Mouse (Mus musculus) embryonic facial prominence, embryonic 11.5 days (tissue): Measurements from ENCODE around the gene Tbx1. TPM values are rescaled to one million over a fixed set of nuclear protein-coding genes. Genes with fewer than 3 reads are reported as not detected.
A peak's percentile ranks its signal among the peaks of the same experiment; 100 is the strongest.
"Not testable (repeated sequence)": the region's sequence is repeated elsewhere in the genome, so short reads cannot be mapped to it uniquely, and the experiment has no call there.

Experiments used
- ATAC-seq: fragments of 200-750 bp; cut with Nextera tagmentation; replicated peaks from 2 replicates; pipeline ENCODE4 v1.8.0; 2017; ENCODE audit warnings: low read depth; ENCODE audit not compliant: insufficient number of reproducible peaks, low FRiP score, low TSS enrichment
- DNase-seq: peaks from one replicate; pipeline ENCODE4 v3.0.0-alpha.2; 2015; ENCODE audit warnings: low spot score
- H3K27ac ChIP-seq: fragments of 300-500 bp; sonication (generic); replicated peaks from 2 replicates; pipeline ENCODE4 v1.5.1; 2014; ENCODE audit warnings: mild to moderate bottlenecking, low read depth, low read length, control low read depth
- H3K27me3 ChIP-seq: fragments of 300-500 bp; sonication (generic); 2 replicates; pipeline ENCODE4 v1.6.1; 2014; ENCODE audit warnings: mild to moderate bottlenecking, low read length, moderate library complexity, mixed read lengths; ENCODE audit not compliant: control insufficient read depth, insufficient read depth
- H3K36me3 ChIP-seq: fragments of 300-500 bp; sonication (generic); replicated peaks from 2 replicates; pipeline ENCODE4 v1.6.1; 2014; ENCODE audit warnings: low read depth, mild to moderate bottlenecking, low read length, moderate library complexity, mixed read lengths; ENCODE audit not compliant: control insufficient read depth, insufficient read depth
- H3K4me1 ChIP-seq: fragments of 300-500 bp; sonication (generic); 2 replicates; pipeline ENCODE4 v1.6.1; 2014; ENCODE audit warnings: low read length, mixed read lengths; ENCODE audit not compliant: control insufficient read depth, insufficient read depth
- H3K4me2 ChIP-seq: fragments of 300-500 bp; sonication (generic); 2 replicates; pipeline ENCODE4 v1.6.1; 2014; ENCODE audit warnings: low read depth, mild to moderate bottlenecking, control low read depth, low read length, moderate library complexity
- H3K4me3 ChIP-seq: fragments of 300-500 bp; sonication (generic); 2 replicates; pipeline ENCODE4 v1.5.1; 2014; ENCODE audit warnings: low read depth, low read length, control low read depth
- H3K9ac ChIP-seq: fragments of 300-500 bp; sonication (generic); replicated peaks from 2 replicates; pipeline ENCODE4 v1.6.1; 2014; ENCODE audit warnings: mild to moderate bottlenecking, control low read depth, low read length
- H3K9me3 ChIP-seq: fragments of 300-500 bp; sonication (generic); replicated peaks from 2 replicates; pipeline ENCODE4 v1.6.1; 2016; ENCODE audit warnings: mild to moderate bottlenecking, low read length, inconsistent platforms, mixed read lengths; ENCODE audit not compliant: control insufficient read depth
- WGBS: fragments of 180-500 bp; shearing (Covaris S2); extraction: QIAGEN DNeasy Blood & Tissue Kit; methylation state at CpG from one replicate; pipeline ENCODE4 v1.1.7; 2014; 5-methylcytosine and 5-hydroxymethylcytosine counted together
- polyA plus RNA-seq: library from polyadenylated mRNA; unstranded; fragments of >200 nt; fragmentation: Nextera tagmentation; extraction: Ambion mirVana; gene quantifications from 2 replicates; pipeline ENCODE4 v1.2.1, GENCODE M21; 2014

Gene Tbx1
- polyA plus RNA-seq, 1 experiment from 2014 or later: 6.3 TPM

DNA sequence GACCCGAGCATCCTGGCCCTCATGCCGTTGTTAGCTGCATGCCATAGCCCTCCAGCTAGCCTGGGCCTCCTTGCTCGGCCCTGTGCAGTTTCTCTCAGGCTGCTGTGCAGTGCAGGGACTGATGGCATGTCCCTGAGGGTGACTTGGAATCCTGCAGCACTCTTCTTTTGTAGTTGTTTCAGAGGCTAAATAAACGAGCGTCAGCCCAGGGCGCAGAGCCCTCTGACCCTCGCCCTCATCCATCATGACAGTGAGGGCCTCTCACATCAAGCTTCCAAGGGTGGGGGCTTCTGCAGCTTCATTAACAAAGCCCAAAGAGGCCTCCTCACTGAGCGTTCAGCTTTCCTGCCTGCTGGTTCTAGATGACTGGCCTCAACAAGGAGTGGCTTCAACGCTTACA, 38.9 kb downstream of the Tbx1 start:
- DNase-seq: no peak
- Histone ChIP-seq H3K4me2 (no peak overlapping the region), H3K36me3 (no peaks in the 10 kb centered on the region; the same call in 1 of the 2 replicates), H3K9me3 (no peaks in the 10 kb centered on the region), H3K9ac (no peak overlapping the region), H3K27me3 (no peaks in the 10 kb centered on the region), H3K27ac (no peak overlapping the region), H3K4me3 (no peak overlapping the region), H3K4me1 (peaks cover 9% of the 10 kb centered on the region)
- 21% methylated on average over 9 of the region's 9 CpGs for WGBS
- ATAC-seq: no peak

DNA sequence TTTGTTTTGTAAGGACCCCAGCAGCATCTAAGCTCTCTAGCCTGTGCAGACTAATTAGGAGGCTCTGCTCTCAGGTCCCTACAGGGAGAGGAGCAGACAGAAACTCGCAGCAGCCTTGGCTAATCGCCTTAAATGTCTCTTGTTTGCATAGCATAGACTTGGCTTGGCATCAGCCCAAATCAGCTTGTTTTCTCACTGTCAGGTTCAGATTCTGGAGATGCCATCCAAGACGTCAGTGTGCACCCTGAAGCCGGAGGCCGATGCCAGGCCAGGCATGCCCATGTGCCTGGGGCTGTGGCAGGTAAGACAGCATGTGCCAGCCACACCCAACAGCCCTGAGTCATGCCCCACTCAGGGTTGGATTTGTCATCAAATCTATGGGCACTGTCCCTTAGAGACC, 42.6 kb downstream of the Tbx1 start:
- 85% methylated on average over 5 of the region's 5 CpGs for WGBS
- no peak overlapping the region for H3K27ac ChIP-seq
- H3K4me1 ChIP-seq: no peaks in the 10 kb centered on the region; the same call in 1 of the 2 replicates
- ATAC-seq: no peak
- no peak overlapping the region for H3K9ac ChIP-seq
- H3K9me3 ChIP-seq: no peaks in the 10 kb centered on the region
- no peaks in the 10 kb centered on the region for H3K27me3 ChIP-seq
- no peak overlapping the region for H3K4me2 ChIP-seq
- H3K36me3 ChIP-seq: no peaks in the 10 kb centered on the region
- no peak overlapping the region for H3K4me3 ChIP-seq
- no peak for DNase-seq

GRCm38 (mm10) chr16:18543151-18543829, 47.2 kb downstream of the Tbx1 start:
- Histone ChIP-seq H3K4me2 (no peak overlapping the region), H3K27me3 (no peaks in the 10 kb centered on the region), H3K4me3 (no peak overlapping the region), H3K9ac (no peak overlapping the region), H3K27ac (no peak overlapping the region), H3K36me3 (no peaks in the 10 kb centered on the region), H3K9me3 (no peaks in the 10 kb centered on the region), H3K4me1 (no peaks in the 10 kb centered on the region)
- ATAC-seq (no peak), DNase-seq (no peak)
- 69% methylated on average over 8 of the region's 8 CpGs for WGBS

- DNase-seq: no peak
- H3K4me2 ChIP-seq: no peak overlapping the region
- no peaks in the 10 kb centered on the region for H3K27me3 ChIP-seq
- H3K9me3 ChIP-seq: no peaks in the 10 kb centered on the region
- H3K9ac ChIP-seq: no peak overlapping the region
- H3K36me3 ChIP-seq: no peaks in the 10 kb centered on the region
- no peaks in the 10 kb centered on the region for H3K4me1 ChIP-seq
- H3K27ac ChIP-seq: no peak overlapping the region
- no peak; the same call in 1 of the 2 replicates for ATAC-seq
- H3K4me3 ChIP-seq: no peak overlapping the region
- WGBS: 75% methylated on average over 6 of the region's 6 CpGs
These were observed 51.2 kb downstream of the Tbx1 start for GRCm38 (mm10) chr16:18539281-18539680.

GRCm38 (mm10) chr16:18537407-18537990, 53.0 kb downstream of the Tbx1 start:
- H3K36me3 ChIP-seq: no peaks in the 10 kb centered on the region
- H3K9me3 ChIP-seq: no peaks in the 10 kb centered on the region
- ATAC-seq (no peak), DNase-seq (no peak)
- H3K27me3 ChIP-seq: no peaks in the 10 kb centered on the region
- WGBS: 92% methylated on average over 3 of the region's 3 CpGs
- no peak overlapping the region for H3K4me2 ChIP-seq
- no peak overlapping the region for H3K27ac ChIP-seq
- no peak overlapping the region for H3K9ac ChIP-seq
- H3K4me1 ChIP-seq: no peaks in the 10 kb centered on the region
- H3K4me3 ChIP-seq: no peak overlapping the region

DNA sequence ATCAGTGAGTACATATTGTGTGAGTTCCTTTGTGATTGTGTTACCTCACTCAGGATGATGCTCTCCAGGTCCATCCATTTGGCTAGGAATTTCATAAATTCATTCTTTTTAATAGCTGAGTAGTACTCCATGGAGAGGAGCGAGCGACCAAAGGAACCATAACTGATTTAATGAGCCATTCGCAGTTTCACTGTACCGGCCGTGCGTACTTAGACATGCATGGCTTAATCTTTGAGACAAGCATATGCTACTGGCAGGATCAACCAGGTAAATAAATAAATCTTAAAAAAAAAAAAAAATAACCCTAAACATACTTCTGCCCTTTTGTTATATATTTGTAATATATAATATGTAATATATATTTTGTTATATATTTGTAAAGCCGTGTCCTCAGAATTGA, 57.4 kb downstream of the Tbx1 start:
- not testable (repeated sequence) for H3K4me2 ChIP-seq, H3K9me3 ChIP-seq, H3K27ac ChIP-seq, H3K4me3 ChIP-seq, DNase-seq, H3K36me3 ChIP-seq, H3K27me3 ChIP-seq, H3K9ac ChIP-seq, H3K4me1 ChIP-seq
- peak; percentile 100 for ATAC-seq
- WGBS: 97% methylated on average over 7 of the region's 7 CpGs

Other genes with a start within 250 kb of the Tbx1 start
- 20.4 and 27.9 TPM in 2 replicates for gene Tango2, start 242.6 kb downstream of the Tbx1 start, polyA plus RNA-seq
- 26.6 and 28.1 TPM in 2 replicates for gene Arvcf, start 242.5 kb downstream of the Tbx1 start, polyA plus RNA-seq
- 15.8 and 15.9 TPM in 2 replicates for gene Txnrd2, start 164.3 kb downstream of the Tbx1 start, polyA plus RNA-seq
- gene Comt, start 163.8 kb downstream of the Tbx1 start, polyA plus RNA-seq: 47.4 and 49.3 TPM in 2 replicates
- gene Gnb1l, start 92.0 kb downstream of the Tbx1 start, polyA plus RNA-seq: 13.2 and 15.6 TPM in 2 replicates
- gene Rtl10, start 91.8 kb downstream of the Tbx1 start, polyA plus RNA-seq: 3.5 and 3.7 TPM in 2 replicates
- gene Gp1bb, start 31.7 kb upstream of the Tbx1 start, polyA plus RNA-seq: 5.8 and 6.4 TPM in 2 replicates
- 1.1 and 3.0 TPM in 2 replicates for gene Gm49601, start 35.8 kb upstream of the Tbx1 start, polyA plus RNA-seq
- 33.7 and 39.9 TPM in 2 replicates for gene Sept5, start 39.3 kb upstream of the Tbx1 start, polyA plus RNA-seq
- 21.4 and 23.1 TPM in 2 replicates for gene Cldn5, start 186.2 kb upstream of the Tbx1 start, polyA plus RNA-seq
- 82.1 and 84.7 TPM in 2 replicates for gene Ufd1, start 221.1 kb upstream of the Tbx1 start, polyA plus RNA-seq
- gene Cdc45, start 221.3 kb upstream of the Tbx1 start, polyA plus RNA-seq: 71.8 and 83.1 TPM in 2 replicates
- 16.4 and 19.5 TPM in 2 replicates for gene 2510002D24Rik, start 245.9 kb upstream of the Tbx1 start, polyA plus RNA-seq
- not detected in 2 replicates for gene Gm28539, start 245.9 kb upstream of the Tbx1 start, polyA plus RNA-seq